Mouse (Mus musculus) granulocyte monocyte progenitor cell, adult 5-6 weeks (primary cell): Measurements from ENCODE around the gene Gatad2b. TPM values are rescaled to one million over a fixed set of nuclear protein-coding genes. Genes with fewer than 3 reads are reported as not detected.
A peak's percentile ranks its signal among the peaks of the same experiment; 100 is the strongest.
"Not testable (repeated sequence)": the region's sequence is repeated elsewhere in the genome, so short reads cannot be mapped to it uniquely, and the experiment has no call there.

Source experiments
- ATAC-seq: replicated peaks from 2 replicates; pipeline ENCODE4 v1.8.0; 2016; ENCODE audit warnings: mild to moderate bottlenecking, moderate TSS enrichment, inconsistent platforms; ENCODE audit not compliant: poor library complexity, severe bottlenecking
- total RNA-seq, 2 experiments: library from RNA; stranded (forward) in 1 of 2; stranded (reverse) in 1 of 2; fragments of 200-712, 200-1000 nt in 1 of 2; fragments of >200 nt in 1 of 2; fragmentation: Nextera tagmentation in 1 of 2; gene quantifications; 2 replicates each; pipeline ENCODE4 v1.2.3; 2014 to 2017

Gene Gatad2b
- total RNA-seq, 2 experiments from 2014 or later, result 19.9 to 83.6 TPM

DNA sequence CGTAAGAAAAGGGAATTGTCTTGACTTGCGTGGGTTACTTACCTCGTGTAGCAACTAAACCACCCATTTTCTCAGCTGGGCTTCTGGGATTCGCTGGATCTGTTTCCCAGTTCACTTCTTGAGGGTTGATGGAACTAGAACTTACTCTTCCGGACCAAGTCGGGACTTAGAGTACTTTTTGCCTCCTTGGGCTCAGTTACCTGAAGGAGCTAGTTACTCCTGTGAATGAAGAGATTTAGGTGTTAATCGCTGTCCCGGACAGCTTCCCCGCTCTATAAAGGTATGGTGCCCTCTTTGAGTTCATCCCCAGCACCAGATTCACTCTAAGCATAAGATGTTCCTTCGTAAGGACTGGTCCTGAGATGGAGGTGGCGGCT is 1.1 kb downstream of the Gatad2b start:
- ATAC-seq, result no peak

DNA sequence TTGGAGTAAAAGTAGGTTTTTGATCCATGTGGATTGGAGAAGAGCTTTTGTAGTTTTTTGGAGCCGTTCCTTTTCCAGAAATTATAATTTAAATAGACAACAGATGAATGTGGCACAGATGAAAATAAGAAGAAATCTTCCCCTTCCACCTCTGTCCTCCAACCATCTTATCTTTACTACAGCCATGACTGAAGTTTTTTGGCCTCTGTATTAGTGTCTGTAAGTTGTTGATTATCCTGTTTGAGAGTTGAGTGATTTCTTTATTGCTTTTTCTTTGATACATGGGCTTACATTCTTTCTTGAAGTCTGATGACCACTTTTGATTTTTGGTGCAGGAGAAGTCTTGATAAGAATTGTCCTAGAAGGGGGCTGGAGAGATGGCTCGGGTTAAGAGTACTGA is 1.7 kb downstream of the Gatad2b start:
- no peak for ATAC-seq

DNA sequence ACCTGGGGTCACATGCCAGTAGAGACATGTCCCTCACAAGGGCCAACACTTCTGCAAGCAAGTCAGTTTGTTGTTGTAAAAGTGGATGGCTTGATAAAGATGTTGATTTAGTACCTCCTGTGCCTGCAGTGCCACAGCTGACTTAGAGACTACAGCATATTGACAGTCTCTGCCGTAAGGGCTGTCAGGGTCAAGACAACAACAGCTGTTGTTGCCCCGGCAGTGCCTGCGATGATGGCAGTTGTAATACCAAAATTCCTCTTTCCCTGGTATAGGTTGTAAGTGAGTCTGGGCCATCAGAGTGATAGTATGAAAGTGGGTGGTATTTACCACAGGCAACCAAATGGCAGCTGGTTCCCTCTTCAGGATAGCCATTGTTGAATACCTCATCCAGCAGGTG is 12.8 kb downstream of the Gatad2b start:
- no peak for ATAC-seq

GRCm38 (mm10) chr3:90309589-90309988 is 16.6 kb downstream of the Gatad2b start:
- ATAC-seq, result no peak

GRCm38 (mm10) chr3:90313367-90313766 is 20.4 kb downstream of the Gatad2b start:
- peak; percentile 85 for ATAC-seq

GRCm38 (mm10) chr3:90314241-90314640 is 21.3 kb downstream of the Gatad2b start:
- no peak for ATAC-seq

DNA sequence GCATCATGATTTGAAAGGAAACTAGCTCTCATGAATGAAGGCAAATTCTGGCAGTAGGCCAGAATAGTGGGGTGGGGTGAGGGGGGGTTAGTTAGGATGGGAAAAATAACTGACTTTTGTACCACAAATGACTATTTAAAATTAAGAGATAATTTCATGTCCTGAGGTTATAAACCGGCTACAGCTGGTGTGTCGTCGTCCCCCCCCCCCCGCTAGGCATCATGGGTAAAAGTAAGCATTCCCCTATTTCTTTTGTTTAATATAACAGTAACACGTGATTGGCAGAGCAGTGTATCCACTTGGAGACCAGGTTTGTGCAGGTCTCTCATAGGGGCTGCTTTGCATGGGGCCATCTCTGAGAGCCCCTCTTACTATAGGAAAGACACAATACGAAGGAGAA is 29.3 kb downstream of the Gatad2b start:
- ATAC-seq, result no peak

DNA sequence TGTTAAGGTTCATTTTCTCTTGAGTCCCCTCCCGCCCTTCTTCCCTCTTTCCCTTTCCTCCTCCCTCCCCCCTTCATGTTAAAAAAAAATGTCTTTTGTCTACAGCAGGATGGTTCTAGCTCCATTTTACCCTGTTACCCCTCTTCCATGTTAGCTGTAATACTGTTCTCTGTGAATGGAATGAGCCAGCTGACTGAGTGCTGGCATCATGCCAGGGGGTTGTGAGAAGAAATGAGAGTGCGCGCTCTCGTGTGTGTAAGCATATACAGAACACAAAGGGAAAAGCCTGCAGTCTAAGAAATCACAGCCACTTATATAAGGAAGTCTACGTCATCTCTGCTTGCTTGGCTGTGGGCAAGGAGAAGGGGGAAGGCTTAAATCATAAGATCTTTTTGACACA is 30.1 kb downstream of the Gatad2b start:
- ATAC-seq, result peak; percentile 58

- ATAC-seq, result no peak
Observed at GRCm38 (mm10) chr3:90332485-90332884, 39.5 kb downstream of the Gatad2b start.

GRCm38 (mm10) chr3:90335517-90335916 is 42.5 kb downstream of the Gatad2b start:
- no peak for ATAC-seq

- ATAC-seq, result no peak
Observed at GRCm38 (mm10) chr3:90338190-90338589, 45.2 kb downstream of the Gatad2b start.

DNA sequence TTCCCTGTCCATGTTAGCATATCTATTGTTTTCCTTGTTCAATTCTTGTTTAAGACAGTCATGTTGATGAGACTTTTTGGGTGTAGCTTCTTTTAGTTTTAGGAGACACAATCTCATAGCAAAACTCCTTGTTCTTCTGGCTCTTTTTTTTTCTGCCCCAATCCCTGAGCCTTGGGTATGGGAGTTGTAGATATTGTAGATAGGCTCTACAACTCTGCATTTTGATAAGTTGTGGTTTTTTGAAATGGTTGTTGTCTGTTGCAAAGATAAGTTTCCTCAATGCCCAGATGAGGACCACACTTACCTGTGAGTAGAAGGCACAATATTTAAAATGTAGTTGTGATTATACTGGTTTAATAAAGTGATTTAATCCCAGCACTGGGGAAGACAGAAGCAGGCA is 47.2 kb downstream of the Gatad2b start:
- no peak for ATAC-seq

DNA sequence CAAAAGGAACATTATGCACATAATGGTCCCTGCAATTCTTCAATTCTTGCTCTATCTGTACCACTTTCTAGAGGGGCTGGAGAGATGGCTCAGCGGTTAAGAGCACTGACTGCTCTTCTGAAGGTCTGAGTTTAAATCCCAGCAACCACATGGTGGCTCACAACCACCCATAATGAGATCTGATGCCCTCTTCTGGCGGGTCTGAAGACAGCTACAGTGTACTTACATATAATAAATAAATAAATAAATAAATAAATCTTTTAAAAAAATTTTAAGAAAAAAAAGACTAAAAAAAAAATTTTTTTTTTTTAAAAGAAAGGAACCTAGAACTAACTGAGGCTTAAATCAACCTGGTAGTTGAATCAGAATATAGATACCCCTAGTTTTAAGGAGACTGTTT is 49.9 kb downstream of the Gatad2b start:
- not testable (repeated sequence) for ATAC-seq

- ATAC-seq, result no peak
Observed at GRCm38 (mm10) chr3:90347847-90348246, 54.9 kb downstream of the Gatad2b start.

DNA sequence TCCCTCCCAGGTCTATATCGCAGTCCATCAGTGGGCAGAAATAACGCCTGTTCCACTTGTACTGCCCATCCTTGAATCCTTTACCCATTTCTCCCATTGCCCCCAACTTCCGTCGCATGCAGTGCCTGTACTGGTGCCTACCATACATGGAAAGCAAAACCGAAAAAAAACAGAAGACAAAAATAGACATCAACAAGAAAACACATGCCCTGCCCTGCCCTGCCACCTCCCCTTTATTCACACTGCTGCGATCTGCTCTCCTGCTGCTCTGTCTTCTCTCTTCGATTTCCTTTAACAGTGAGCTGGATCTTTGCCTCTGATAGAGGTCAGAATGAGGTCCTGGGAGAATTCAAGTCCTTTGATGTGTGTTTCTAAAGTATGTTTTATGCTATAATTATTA is 65.0 kb downstream of the Gatad2b start:
- ATAC-seq, result no peak

DNA sequence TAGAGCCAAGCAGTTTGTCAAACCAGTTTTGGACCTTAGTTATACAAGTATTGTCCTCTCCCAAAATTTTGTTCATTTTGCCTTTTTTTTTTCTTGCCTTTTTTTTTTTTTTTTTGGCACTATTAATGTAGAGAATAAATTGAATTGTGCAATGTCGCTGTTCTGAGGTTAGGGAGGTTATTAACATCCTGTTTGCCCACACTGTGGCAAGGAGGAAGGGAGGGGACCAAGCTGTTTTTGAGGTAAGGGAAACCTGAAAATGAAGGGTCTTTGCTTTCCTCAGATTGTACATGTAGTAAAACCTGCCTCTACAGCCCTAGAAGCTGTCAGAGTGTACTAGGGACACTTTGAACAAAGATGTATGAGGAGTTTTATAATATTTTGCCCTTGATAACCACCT is 66.3 kb downstream of the Gatad2b start:
- ATAC-seq, result peak; percentile 62

DNA sequence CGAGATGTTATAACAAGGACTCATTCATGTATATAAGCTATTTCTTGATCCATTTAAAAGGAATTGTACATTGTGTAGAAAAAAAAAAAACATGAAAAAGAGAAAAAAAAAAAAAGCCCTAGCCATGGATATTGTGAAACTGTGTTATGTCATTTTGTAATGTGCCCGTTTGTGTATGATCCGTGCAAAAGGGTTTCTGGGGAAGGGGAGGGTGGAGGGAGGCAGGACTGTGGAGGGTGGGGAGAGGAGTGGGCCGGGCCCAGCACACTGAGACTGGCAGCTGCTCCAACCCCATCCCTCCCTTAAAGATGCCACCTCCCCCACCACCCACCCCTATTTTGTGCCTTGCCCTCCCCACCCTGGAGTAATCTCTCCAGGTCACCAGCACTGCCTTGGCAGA is 68.5 kb downstream of the Gatad2b start:
- peak; percentile 71 for ATAC-seq

DNA sequence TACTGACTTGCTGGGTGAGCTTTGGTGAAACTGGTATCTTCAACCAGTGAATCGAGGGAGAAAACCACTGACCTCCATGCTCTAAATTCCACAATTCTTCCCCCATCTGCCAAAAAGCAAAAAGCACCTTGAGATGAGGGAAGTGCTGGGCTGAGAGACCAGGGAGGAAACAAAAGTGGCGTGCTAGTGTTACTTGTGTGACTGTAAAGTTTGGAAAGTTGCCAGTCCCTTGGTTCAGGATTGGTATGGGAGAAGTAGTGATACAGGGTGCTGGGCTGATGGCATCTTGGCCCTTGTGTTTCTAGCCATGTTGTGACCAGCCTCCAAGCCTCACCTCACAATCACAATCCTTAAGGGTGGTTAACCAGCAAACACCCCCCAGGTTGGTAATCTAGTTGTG is 69.4 kb downstream of the Gatad2b start:
- ATAC-seq, result peak; percentile 35

DNA sequence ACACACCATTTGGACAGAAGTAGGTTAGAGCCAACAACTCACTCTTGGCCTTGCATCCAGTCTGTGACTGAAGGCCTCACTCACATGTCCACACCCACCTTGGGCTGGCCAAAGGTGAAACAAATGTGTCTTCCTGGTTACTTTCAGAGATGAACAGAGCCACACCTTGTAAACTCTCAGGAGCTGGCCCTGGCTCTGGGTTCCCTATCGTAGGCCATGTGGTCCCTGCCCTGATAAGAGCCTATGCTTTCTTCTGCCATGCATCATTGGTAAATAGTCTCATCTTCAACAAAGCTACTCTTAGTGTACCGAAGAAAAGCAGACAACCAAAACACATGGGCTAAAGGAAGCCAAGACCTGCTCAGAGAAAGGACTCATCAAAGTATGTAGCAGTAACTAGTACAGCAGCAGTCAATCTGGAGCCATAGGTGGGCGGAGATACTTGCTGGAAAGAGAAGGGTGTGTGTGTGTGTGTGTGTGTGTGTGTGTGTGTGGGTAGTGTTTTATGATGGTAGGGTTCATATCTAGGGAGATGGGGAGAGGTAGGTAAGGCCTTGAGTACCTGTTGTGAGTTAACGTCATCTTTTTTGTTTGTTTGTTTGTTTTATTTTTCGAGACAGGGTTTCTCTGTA is 74.1 kb downstream of the Gatad2b start:
- no peak for ATAC-seq

DNA sequence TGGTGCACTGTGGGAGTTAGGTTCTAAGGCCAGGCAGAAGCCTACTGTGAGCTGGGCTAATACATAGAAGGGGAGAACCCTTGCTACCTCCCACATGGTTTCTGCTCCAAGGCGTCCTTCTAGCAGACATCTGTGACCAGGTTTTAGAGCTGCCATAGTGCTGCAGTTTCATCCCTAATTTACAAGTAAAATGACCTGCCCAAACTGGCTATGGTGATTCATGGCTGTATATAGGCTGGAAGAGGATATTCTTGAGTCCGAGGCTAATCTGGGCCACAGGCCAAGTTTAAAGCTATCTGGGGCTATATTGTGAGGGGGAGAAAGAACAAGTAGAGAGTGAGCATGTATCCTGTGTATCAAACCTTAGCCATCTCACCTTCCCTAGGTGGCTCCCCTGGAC is 76.1 kb downstream of the Gatad2b start:
- no peak for ATAC-seq

GRCm38 (mm10) chr3:90371857-90372256 is 78.9 kb downstream of the Gatad2b start:
- no peak for ATAC-seq

DNA sequence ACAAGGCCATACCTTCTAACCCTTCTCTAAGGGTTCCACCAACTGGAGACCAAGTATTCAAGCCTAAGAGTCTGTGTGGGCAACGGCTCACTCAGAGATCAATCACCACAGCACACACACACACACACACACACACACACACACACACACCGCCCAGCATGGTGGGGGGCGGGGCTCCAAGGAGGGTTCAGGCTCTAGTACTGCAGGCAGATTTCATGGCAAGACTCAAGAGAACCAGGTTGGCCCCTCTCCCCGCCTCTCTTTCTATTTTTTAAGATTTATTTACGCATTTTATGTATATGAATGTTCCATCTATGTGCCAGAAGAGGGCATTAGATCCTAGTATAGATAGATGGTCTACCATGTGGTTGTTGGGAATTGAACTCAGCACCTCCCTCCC is 79.8 kb downstream of the Gatad2b start:
- no peak for ATAC-seq
